Mouse (Mus musculus): ENCODE results near the gene Osbpl9. TPM values are rescaled to one million over a fixed set of nuclear protein-coding genes. Genes with fewer than 3 reads are reported as not detected.

The Osbpl9 gene
- total RNA-seq, 2 experiments from 2014 or later = 56.2 to 59.7 TPM

DNA sequence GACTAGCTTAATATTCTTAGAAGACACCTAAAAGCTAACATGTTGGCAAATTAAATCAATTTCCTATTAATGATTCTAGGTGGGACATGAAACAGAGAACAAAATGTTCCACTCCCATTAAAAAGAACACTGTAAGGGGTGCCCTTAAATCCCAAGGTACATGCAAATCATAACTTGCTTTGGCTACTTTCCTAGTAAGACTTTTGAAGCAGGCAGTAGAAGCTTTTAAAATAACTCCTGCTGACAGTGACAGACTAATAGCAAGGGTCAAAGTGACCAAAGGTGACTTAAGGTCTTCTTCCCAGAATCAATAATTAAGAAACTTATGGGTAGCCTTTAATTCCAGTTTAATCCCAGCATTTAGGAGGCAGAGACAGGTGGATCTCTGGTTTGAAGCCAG, 95.5 kb downstream of the Osbpl9 start:
- no peak for DNase-seq (ENCODE audit: low spot score in 2 of 2)

DNA sequence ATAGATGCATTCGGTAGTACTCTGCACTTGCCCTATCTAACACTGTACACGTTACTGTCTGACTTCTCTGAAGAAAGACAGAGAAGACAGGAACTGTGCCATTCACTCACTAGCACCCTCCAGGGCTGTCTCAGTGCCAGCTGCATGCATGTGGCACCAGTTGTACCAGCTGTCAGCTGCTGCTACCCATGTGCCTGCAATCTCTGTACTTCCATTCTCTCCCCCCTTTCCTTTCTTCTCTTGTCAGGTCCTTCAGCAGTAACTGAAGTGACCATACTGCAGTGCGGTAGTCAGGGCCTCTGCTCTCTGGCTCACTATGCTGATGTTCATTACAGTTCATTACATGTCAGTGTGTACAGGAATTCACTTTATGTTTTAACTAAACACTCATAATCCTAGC, 96.0 kb downstream of the Osbpl9 start:
- DNase-seq (ENCODE audit: low spot score in 2 of 2) = no peak

DNA sequence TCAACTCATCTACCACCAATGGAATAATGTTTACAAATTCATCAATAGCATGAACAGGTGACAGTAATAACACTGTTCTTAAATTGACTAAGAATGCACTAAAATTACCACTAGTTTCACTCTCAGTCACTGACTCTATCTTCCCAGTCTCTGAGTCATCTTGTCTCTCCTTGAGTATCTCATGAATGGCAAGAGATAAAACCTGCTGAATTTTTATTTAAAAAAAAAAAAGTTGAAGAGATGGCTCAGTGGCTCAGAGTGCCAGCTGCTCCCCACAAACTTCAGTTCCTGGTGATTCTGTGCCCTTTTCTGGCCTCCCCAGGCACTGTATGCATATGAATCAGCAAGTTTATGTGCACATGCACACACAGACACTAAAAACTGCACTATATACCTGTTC, 96.8 kb downstream of the Osbpl9 start:
- no peak for DNase-seq (ENCODE audit: low spot score in 2 of 2)

DNA sequence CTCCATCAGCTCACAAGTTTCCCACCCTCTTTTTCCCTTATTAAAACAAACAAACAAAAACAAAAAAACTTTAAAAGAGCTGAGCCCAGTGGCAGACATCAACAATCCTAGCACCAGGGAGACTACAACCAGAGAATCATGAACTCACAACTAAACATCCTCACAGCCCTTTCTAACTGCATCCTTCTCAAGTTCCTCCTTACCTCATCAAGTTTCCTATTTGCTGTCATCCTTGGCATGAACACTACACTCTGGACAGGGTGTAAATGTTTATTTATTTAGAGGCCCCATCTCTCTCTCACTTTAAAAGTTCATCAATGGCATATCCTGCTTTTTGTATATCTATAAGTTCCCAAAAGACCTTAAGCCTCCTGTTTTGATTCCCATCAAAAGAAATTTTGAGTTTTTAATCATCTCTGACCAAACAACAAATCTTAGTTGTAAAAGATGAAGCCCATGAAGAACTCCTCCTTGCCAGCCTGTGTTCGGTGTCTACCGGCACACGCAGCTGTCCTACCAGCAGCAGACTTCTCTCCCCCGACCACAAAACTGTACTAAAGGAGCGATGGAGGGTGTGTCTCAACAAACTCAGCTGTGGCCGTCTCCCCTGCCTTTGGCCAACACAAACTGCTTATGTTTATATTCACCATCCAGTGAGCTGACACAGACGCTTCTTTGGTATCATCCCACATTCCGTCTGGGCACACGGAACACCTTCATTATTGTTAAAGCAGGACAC, 98.8 kb downstream of the Osbpl9 start:
- DNase-seq (ENCODE audit: low spot score in 2 of 2) = no peak

DNA sequence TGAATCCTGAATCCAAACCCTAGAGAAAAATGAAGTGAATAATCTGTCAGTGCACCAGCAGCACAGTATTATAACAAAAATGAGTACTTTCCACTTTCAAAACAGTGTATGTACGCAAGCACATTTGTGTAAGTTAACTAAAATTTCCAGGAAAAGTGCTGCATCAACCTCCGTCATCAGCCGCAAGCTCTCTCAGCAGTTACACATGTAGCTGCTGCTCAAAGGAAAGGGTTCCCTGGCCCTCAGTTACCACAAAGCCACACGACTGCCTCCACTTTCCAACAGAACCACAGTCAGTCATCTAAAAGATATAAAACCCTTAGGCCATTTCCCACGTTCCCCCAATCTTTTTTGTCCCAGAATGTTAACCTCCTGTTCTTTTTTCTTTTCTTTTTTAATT, 99.5 kb downstream of the Osbpl9 start:
- DNase-seq (ENCODE audit: low spot score in 2 of 2) = no peak

DNA sequence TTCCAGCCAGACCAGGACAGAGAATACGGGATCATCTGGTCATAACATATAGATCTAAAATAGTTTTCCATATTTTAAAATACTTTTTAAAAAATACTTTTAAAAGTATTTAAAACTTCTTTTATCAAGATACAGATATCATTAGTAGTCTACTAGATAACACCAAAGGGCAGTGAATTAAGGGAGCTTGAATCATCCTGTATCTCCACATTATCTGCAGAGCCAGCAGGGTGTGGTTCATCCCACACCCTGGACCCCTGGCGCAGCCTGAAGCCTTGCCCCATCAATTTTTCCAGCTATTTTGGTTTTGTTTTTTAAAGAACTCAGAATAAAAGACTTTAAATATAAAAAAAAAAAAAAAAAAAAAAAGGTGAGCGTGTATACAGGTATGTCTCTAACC, 103.2 kb downstream of the Osbpl9 start:
- no peak for DNase-seq (ENCODE audit: low spot score in 2 of 2)

DNA sequence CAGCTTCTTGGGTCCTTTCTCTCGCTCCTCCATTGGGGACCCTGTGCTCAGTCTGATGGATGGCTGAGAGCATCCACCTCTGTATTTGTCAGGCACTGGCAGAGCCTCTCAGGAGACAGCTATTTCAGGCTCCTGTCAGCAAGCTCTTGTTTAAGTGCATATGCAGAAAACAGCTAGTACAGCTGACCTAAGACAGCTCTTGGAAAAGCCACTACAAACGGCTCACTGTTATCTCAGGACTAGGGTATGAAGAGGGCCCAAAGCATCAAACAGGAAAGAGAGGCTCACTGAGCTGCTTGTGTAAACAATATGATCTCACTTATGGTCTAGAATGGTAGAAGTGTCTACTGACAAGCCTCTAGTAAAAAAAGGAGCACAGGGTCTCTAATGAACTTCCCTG, 107.8 kb downstream of the Osbpl9 start:
- DNase-seq (ENCODE audit: low spot score in 2 of 2) = no peak

DNA sequence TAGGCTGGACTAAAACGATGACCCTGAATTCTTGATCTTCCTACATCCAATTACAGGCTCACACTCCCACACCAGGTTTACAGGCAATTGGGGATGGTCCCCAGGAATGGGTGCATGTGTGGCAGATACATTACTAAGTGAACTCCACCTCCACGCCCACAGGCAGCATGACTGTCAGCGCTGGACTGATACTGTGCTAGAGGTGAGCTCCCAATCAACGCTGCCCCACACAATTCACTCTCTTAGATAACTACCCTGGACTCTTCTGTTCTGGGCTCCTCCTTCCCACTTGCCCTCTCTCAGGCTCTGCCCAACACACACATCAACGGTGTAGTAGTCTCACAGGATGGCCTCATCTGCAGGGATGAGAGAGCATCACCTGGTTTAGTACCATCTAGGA, 109.7 kb downstream of the Osbpl9 start:
- no peak for DNase-seq (ENCODE audit: low spot score in 2 of 2)

DNA sequence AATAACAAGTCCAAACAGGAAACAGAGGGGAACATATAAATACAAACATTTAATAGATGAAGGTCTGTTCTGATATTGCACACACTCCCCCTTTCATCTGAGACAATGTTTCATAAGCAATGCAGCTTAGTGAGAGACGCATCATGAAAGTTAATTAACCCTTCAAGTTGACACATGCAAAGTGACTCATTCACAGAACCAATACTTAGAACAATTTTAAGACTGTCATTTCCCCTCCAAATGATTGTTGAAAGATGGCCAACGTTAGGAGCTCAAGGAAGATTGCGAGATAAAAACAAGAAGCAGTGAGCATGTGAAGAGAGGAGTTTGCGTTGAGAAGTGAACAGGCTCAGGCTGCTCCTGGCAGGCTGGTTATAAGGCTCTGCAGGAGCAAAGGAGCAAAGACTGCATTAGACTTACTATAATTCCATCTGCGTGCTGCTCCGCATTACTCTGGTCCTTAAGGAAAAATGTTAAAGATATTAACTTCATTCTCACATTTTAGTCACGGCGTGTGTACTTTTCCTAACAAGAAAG, 110.8 kb downstream of the Osbpl9 start:
- DNase-seq (ENCODE audit: low spot score in 2 of 2) = no peak

DNA sequence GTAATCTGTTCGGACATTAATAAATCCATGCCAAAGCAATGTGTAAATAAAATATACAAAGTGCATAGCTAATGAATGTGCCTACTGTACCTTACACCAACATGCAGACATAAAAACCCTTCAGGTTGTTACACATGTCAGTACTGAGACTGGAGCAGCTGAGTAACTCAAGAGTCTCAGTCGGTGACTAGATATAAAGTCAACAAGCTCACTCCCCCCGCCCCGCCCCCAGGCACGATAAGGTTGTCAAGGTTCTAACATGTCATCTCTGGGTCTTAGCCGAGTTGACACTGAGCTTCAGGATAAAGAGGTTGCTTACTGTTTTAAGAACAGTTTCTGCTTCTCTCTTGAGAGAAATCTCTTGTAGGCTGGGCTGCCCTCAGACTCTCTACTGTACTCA, 112.1 kb downstream of the Osbpl9 start:
- DNase-seq (ENCODE audit: low spot score in 2 of 2) = no peak

DNA sequence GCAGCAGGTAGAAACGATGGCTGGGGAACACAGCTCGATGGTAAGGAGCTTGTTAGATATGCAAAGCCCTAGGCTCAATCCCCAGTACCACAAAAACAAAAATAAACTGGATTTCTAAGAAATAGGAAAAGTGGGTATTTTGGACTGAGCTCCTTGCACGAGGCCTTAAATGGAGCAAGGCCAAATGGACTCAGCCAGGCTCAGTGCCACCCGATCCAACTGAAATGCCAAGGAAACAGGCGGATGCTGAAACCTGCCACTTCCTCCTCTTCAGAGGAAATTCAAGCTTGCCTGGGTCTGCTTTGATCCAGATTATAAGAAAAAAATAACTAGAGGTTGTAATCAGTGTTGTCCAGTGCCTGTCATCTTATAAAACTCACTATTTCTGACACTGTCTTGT, 112.9 kb downstream of the Osbpl9 start:
- no peak for DNase-seq (ENCODE audit: low spot score in 2 of 2)

DNA sequence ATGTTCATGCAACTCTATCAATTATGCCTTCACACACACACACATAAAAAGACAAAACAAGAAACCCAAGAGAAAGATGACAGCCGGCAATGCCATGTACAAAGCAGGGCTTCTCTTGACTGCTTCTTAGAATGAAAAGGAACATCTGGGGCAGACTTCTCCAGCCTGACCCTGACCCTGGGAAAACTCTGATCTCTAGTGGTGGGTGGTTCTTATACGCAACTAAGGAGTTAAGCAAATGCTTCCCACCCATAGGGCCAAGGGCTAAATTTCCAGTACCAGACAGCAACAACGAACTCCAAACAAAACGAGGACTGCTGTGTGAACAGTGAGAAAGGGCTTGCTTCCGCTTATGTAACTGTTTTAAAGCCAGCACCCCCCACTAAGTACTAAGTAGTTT, 122.0 kb downstream of the Osbpl9 start:
- DNase-seq (ENCODE audit: low spot score in 2 of 2) = no peak

DNA sequence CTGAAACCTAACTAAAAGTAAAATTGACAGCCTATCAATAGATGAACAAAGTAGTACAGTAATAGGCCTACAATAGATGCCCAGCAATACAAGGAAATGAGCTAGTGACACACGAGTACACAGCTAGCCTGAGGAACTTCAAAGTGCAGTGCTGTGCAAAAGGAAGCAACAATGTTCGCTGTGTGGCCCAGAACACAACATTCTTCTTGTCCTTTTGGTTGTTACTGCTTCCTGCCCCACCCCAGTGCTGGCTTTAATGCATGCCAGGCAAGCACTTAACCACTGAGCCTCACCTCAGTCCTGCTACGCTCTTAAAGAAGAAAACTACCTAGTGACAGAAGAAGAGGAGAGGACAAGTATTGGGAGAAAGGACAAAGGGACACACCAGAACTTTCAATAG, 122.4 kb downstream of the Osbpl9 start:
- no peak for DNase-seq (ENCODE audit: low spot score in 2 of 2)

DNA sequence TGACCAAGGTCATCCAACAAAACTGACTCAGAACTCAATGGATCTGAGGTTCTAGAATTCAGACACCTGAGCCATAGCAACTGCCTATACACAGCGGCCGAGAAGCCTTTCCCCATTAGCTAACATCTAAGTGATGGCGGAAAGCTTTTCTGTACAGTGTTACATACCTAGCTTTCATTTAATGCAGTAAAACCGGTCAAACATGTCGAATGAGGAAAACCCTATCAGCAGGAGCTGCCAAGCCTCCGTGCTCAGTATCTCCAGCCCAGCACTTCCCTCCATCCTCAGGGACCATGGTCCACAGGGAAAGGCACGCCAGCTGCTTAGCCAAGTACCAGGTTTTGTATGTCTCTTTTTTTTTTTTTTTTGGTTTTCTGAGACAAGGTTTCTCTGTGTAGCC, 123.1 kb downstream of the Osbpl9 start:
- no peak for DNase-seq (ENCODE audit: low spot score in 2 of 2)

DNA sequence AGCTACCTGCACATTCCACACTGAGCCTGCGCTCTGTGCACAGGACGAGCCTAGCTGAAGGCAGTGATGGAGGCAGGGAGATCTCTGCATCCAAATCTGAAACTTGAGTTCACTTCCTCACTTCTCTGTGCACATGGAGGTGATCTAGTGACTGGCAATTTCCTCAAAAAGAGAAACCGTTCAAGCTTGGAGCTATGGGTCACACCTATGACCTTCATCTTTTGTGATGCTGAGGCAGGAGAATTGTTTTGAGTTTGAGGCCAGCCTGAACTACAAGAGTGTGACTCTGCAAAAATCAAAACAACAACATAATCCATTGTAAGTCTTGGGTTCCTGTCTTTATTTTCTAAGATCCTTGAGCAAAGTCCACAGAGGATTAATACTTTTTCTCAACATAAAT, 128.8 kb downstream of the Osbpl9 start:
- no peak for DNase-seq (ENCODE audit: low spot score in 2 of 2)

DNA sequence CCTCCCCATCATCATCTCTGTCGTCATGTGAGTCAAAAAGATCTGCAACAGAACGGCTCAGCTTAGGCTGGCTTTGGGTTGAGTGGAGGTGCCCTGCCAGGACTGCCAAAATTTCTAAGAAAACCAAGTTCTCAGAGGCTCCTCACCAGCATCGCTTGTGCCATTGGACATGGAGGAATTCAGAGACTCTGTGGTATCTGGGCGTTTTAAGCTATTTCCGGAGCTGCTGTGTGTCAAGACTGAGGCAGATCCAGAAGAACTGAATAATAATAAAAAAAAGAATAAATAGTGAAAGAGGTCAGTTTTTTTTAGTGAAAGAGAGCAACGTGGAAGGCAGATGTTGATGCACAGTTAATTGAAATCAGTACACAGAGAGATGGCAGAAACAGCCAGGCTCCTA, 129.2 kb downstream of the Osbpl9 start:
- DNase-seq (ENCODE audit: low spot score in 2 of 2) = no peak

DNA sequence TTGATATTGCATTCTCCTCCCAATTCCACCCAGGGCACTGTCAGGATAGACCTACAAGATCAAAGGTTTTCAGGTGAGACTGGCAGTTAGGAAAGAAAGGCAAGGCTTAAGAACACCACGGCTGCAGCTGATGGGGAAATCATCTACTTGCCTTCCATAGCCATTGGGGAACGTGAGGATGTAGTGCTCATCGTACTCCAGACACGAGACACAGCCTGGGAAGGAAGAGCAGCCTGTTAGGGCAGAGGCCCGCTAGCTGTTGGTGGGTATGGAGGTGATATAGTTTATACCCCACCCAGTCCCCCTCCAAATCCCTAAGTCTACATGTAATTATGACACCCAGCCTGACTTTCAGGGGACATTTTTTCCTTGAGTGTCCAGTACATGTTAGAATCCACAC, 136.4 kb downstream of the Osbpl9 start:
- no peak for DNase-seq (ENCODE audit: low spot score in 2 of 2)

DNA sequence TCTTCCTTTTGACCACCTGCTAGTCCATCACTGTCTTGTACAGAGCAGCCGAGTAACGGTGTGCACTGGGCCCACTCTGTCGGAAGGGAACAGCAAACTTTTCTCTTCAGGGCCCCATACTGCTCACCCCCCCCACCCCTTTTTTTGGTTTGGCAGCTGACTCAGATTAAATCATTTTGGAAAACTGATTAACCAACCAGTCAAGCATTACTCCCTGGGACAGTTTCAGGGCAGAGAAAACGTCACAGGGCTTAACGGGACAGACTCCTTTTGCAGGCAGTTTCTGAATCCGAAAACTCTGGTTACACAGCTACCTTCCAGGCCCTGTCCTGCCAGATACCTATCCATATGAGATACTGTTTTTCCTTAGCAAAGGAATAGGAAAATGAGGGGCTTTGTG, 137.1 kb downstream of the Osbpl9 start:
- DNase-seq (ENCODE audit: low spot score in 2 of 2) = no peak

DNA sequence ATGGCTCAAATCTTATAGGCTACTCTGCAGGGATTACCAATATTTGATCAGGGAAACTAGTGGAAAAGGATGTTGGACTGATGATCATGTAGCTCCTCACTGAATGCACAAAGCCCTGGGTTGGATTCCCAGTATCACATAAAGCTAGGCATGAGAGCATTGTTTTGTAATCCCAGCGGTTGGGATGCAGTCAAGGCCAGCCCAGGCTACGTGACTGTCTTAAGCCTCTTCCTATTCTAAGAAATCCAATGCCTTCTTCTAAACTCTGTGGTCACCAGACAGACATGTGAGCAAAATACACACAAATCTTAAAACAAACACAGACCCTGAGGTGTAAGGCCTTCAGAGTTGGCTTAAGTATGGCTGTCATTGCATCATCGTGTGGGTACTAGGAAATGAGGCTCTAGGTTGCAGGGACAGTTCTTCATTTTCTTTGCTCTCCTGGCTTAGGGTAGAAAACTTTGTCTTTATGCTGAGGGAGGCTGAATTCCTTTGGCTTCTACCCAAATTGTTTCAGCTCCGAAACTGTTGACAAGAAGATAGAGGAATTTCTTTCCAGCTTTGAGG, 142.7 kb downstream of the Osbpl9 start:
- no peak for DNase-seq (ENCODE audit: low spot score in 2 of 2)

DNA sequence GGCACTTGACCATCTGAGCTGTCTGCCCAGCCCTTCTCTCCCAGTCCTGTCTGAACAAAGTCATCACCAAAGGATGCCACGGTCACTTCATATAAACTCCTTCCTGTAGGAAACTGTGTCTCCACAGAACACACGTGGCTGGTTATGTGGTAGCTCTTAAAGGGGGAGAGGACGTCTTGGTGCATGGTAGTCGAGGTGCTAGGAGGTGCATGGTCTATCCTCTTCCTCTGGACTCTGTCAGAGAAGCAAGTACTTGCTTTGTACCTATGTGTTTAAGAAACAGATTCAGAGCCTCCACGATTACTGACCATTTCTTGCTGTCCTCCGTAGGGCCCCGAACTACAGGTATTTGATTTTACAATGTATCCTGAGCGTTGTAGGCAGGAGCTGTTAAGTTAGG, 144.4 kb downstream of the Osbpl9 start:
- DNase-seq (ENCODE audit: low spot score in 2 of 2) = no peak

DNA sequence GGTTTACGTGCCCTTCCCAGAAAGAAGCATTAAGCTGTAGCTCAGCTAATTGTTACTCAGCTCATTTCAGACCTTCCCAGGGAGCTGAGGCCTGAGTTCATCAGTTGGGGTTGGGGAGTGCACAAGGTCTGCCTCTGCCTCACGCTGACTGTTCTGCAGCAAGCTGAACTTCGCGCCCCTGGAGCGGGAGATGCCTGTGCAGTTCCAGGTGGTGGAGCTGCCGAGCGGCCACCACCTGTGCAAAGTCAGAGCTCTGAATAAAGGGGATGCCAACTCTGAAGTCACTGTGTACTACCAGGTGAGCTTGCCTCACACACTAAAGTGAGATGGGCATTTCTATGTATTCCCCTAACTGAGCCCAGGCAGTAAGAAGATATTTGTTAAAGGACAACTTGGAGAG, 145.7 kb downstream of the Osbpl9 start:
- no peak for DNase-seq (ENCODE audit: low spot score in 2 of 2)

DNA sequence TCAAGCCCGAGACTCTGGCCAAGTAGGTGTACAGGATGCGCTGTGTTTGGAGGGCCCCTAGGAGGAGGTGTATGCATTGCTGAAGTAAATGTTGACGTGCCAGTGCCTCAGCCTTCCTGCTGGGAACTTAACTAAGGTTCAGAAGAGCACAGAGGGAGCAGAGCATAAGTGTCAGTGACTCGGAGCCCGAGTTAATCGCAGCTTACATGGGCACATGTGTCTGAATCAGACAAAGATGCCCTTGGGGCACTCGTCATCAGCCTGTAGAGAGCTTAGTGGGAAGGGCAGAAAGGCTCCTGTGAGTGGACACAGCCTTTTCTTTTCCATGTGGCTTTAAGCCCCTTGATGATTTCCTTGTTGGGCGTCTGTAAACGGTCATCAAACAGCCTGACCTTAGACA, 148.1 kb downstream of the Osbpl9 start:
- no peak for DNase-seq (ENCODE audit: low spot score in 2 of 2)

DNA sequence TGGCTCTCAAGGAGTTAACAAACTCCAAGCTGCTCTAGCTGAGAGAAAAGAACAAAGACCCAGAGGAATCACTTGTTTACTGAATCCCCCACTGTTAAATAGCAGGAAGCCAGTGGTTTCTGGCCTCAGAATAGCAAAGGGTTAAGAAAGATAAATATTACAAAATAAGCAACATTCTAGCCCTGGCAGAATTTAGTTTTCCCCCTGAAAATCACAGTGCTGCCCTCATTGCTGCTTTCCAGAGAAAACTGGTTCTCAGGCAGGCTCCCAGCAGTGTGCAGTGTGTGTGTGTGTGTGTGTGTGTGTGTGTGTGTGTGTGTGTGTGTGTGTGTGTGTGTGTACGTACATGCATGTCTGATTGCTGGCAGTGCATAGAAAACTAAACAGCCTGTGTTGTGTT, 149.8 kb downstream of the Osbpl9 start:
- no peak for DNase-seq (ENCODE audit: low spot score in 2 of 2)

Data from layer of hippocampus, postnatal 14 days (tissue).